Mouse (Mus musculus) right cerebral cortex, postnatal 36 days (tissue): ENCODE results near the gene Hist1h1c.
"Not testable (repeated sequence)": the region's sequence is repeated elsewhere in the genome, so short reads cannot be mapped to it uniquely, and the experiment has no call there.

ENCODE experiments used
- DNase-seq, 2 experiments: peaks; one replicate each; pipeline ENCODE4 v3.0.0; 2022; ENCODE audit warnings: low spot score in 2 of 2, mixed read lengths in 1 of 2

The Hist1h1c gene

DNA sequence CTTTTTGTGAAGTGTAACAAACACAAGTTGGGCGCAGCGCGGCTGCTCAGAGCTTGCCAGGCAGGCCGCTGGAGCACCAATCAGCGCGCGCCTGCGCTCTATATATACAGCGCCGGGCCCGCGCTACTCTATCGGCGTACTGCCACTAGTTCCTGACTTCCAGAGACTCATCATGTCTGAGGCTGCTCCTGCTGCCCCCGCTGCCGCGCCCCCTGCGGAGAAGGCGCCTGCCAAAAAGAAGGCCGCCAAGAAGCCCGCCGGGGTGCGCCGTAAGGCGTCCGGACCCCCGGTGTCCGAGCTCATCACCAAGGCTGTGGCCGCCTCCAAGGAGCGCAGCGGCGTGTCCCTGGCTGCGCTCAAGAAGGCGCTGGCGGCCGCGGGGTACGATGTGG is at the start of gene Hist1h1c:
Hist1h1c (plus strand) TSS at position 132 of the 392 bp plus-strand sequence.
- peak; percentile 88 to 91 for DNase-seq

GRCm38 (mm10) chr13:23688956-23689355 is 49.7 kb upstream of the Hist1h1c start:
- DNase-seq, result no peak

GRCm38 (mm10) chr13:23689459-23689858 is 49.1 kb upstream of the Hist1h1c start:
- DNase-seq, result no peak

DNA sequence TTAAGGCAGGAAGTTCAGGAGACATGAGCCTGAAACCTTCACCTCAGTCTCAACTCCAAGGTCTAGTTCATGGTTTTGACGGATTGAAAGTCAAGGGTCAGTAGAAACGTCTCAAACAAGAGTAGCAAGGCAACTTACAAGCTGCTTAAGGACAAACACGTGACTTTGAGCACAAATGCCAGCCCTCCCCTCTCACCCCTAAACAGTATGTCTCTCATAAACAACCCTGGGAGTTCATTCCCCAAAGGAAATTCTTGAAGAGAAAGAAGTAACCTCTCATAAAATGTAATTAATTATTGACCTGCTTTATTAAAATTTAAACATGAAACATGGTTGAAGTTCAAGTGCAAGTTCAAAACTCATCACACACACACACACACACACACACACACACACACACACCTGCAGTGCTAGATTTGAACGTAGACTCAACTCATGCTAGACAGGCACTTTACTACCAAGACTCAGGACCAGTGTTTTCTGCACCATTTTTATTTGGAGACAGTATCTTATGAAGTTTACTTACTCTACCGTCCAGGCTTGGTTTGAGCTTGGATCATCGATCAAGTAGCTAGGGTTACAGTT is 44.7 kb upstream of the Hist1h1c start:
- DNase-seq, result no peak

- DNase-seq, result no peak
Observed at GRCm38 (mm10) chr13:23694956-23695355, 43.7 kb upstream of the Hist1h1c start.

GRCm38 (mm10) chr13:23695514-23695913 is 43.1 kb upstream of the Hist1h1c start, which contains the start of gene Hist1h1t:
TSS of gene Hist1h1t (plus strand) at chr13:23695814.
- DNase-seq, result no peak

- no peak for DNase-seq
Observed at GRCm38 (mm10) chr13:23696061-23696474, 42.5 kb upstream of the Hist1h1c start.

- DNase-seq, result no peak
Observed at GRCm38 (mm10) chr13:23697491-23698299, 40.9 kb upstream of the Hist1h1c start.

DNA sequence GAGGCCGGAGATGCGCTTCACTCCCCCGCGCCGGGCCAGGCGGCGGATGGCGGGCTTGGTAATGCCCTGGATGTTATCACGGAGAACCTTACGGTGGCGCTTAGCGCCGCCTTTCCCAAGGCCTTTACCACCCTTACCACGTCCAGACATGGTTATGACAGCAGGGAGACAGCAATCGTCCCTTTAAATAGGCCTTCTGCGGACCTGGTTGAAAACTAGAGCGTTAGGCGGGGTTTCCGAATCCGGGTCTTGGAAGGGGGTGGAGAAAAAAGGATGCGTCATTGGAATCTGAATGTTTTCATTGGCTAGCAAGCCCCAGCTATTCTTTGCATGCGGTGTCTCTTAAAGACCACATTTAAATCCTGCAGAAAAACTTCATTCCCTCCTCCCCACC is 40.3 kb upstream of the Hist1h1c start, which contains the start of gene Hist1h4c:
Hist1h4c (minus strand) TSS at position 155 of the 394 bp plus-strand sequence.
- peak; percentile 95 to 97 for DNase-seq

DNA sequence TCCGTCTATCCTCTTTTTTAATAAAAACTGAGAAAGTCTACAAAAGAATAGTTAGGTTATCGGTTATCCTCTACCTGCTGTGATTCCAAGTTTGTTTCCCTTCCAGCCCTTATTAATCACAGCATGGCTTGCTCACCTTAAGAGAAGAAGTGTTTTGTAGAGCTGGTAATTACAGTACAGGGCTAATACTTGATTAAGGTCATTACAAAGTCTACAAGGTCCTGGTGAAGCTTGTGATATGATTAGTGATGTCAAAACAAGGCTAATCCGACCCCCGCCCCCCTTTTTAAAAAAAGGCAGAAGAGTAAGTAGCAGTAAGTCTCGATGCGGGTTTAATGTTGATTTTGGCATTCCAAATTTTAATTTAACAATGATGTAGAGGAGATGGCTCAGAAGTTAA is 39.6 kb upstream of the Hist1h1c start:
- DNase-seq, result no peak

DNA sequence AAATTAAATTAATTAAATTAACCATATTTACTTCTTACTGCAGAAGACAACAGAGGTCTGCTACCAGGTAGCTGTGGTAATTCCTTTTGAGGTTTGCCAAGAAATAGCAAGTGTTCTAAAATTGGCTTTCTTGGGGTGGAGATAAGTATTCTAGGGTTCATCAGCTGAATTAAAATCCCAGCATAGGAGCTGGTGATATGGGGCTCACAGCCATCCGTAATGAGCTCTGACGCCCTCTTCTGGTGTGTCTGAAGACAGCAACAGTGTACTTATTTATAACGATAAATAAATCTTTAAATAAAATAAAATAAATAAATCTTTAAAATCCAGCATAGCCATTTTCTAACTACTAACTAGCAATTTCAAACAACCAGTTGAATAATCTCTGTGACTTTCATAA is 38.8 kb upstream of the Hist1h1c start:
- no peak for DNase-seq

- DNase-seq, result peak; percentile 47 to 48
Observed at GRCm38 (mm10) chr13:23700786-23701520, 37.7 kb upstream of the Hist1h1c start.

DNA sequence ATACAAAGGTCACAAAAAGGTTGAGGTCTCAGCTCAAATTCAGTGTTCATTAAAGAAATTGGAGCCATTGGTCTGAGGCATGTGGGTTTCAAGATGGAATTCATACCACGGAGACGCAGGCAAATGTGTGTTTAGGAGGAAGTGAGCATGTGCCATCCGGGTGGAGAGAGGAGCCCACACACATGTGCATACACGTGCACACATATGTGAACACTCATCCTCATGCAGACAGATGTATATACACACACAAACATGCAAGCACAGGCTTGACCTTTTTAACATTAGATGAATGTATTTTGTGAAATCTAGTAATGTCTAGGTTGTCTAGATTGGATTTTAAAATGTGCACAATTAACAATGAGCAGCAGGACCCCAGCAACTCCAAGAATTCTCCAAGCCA is 36.4 kb upstream of the Hist1h1c start:
- no peak for DNase-seq

DNA sequence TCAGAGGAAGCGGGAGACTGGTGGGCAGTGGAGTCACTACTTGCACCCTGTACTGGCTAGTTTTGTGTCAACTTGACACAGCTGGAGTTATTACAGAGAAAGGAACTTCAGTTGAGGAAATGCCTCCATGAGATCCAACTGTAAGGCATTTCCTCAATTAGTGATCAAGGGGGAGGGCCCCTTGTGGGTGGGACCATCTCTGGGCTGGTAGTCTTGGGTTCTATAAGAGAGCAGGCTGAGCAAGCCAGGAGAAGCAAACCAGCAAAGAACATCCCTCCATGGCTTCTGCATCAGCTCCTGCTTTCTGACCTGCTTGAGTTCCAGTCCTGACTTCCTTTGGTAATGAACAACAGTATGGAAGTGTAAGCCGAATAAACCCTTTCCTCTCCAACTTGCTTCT is 35.8 kb upstream of the Hist1h1c start:
- not testable (repeated sequence) for DNase-seq

- no peak for DNase-seq
Observed at GRCm38 (mm10) chr13:23705751-23706356, 32.8 kb upstream of the Hist1h1c start.

- no peak for DNase-seq
Observed at GRCm38 (mm10) chr13:23706771-23707170, 31.8 kb upstream of the Hist1h1c start.

GRCm38 (mm10) chr13:23708041-23708440 is 30.6 kb upstream of the Hist1h1c start:
- no peak for DNase-seq

- DNase-seq, result no peak
Observed at GRCm38 (mm10) chr13:23708654-23709053, 30.0 kb upstream of the Hist1h1c start.

GRCm38 (mm10) chr13:23709714-23710373 is 28.8 kb upstream of the Hist1h1c start:
- DNase-seq, result no peak

DNA sequence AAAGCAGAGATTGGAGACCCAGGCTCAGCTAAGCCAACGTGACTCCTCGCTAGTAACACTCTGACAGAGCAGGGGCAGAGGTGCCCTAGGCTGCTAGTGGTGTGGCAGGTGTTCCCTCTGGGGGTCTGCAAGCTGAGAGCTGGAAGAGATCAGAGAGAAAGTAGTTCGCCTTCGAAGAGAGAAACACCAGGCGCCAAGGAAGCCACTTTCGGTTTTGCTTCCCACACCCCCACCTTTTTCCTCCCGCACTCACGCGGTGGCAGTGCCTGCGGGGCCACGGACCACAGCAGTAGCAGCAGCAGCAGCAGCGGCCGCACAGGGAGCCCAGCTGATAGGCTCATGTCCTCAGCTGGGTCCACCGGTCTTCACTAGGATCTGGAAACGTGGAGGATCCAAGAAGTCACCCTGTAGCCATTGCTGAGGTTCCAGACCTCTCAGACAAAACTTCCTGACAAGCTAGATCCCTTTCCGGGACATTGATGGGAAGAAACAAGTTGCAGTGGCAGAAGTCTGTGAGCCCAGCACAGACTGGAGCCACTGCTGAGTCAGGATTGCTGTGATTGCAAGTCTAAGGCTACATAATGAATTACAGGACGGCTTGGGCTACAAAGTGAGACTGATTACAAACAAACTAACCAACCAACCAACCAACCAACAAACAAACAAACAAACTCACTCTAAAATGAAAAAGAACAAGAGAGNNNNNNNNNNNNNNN is 28.1 kb upstream of the Hist1h1c start, which contains the start of gene Hfe:
Hfe (minus strand) TSS at position 481 of the 716 bp plus-strand sequence.
- DNase-seq, result no peak
